Mouse (Mus musculus): ENCODE results near the gene B3gnt3. TPM values are rescaled to one million over a fixed set of nuclear protein-coding genes. Genes with fewer than 3 reads are reported as not detected.

The B3gnt3 gene
- total and polyA plus RNA-seq, 3 experiments = 6.1 to 8.6 (median 6.4) TPM

- WGBS = 41% methylated on average over 12 of the region's 12 CpGs
- Histone ChIP-seq H3K4me3 (no peak overlapping the region), H3K9ac (ENCODE audit: low read depth, low read length) (no peak overlapping the region), H3K4me1 (ENCODE audit: control insufficient read depth, insufficient read depth, low read length) (no peaks in the 10 kb centered on the region), H3K27ac (no peak overlapping the region), H3K79me2 (replicated peaks; ENCODE audit: control insufficient read depth, insufficient read depth, low read length) (no peaks in the 10 kb centered on the region), H3K36me3 (ENCODE audit: control insufficient read depth, insufficient read depth, low read length) (no peaks in the 10 kb centered on the region), H3K27me3 (ENCODE audit: control insufficient read depth, insufficient read depth, low read length) (no peaks in the 10 kb centered on the region)
- intact Hi-C loops (cut with DNase I) = no loop called here
- TF ChIP-seq CTCF (IDR thresholded peaks at IDR 0.05) (no peak), EP300 (IDR thresholded peaks at IDR 0.05; ENCODE audit: insufficient read depth, low read depth, low read length) (no peak), POLR2A (IDR thresholded peaks at IDR 0.05; ENCODE audit: insufficient read depth, low read depth, low read length) (no peak)
- DNase-seq = peak in 1 of 2 experiments; percentile 19
These were observed 15.5 kb upstream of the B3gnt3 start for GRCm38 (mm10) chr8:71717096-71717495.

GRCm38 (mm10) chr8:71716561-71717053 lies 15.0 kb upstream of the B3gnt3 start:
- peak in 1 of 2 experiments; percentile 13 for DNase-seq
- TF ChIP-seq POLR2A (IDR thresholded peaks at IDR 0.05; ENCODE audit: insufficient read depth, low read depth, low read length) = no peak
- TF ChIP-seq EP300 (IDR thresholded peaks at IDR 0.05; ENCODE audit: insufficient read depth, low read depth, low read length) = no peak
- TF ChIP-seq CTCF (IDR thresholded peaks at IDR 0.05) = no peak
- no peak overlapping the region for H3K27ac ChIP-seq
- no peaks in the 10 kb centered on the region for H3K4me1 ChIP-seq (ENCODE audit: control insufficient read depth, insufficient read depth, low read length)
- no peaks in the 10 kb centered on the region for H3K79me2 ChIP-seq (replicated peaks; ENCODE audit: control insufficient read depth, insufficient read depth, low read length)
- whole genome bisulfite sequencing = 64% methylated on average over 13 of the region's 13 CpGs
- H3K9ac ChIP-seq (ENCODE audit: low read depth, low read length) = no peak overlapping the region
- H3K27me3 ChIP-seq (ENCODE audit: control insufficient read depth, insufficient read depth, low read length) = no peaks in the 10 kb centered on the region
- H3K36me3 ChIP-seq (ENCODE audit: control insufficient read depth, insufficient read depth, low read length) = no peaks in the 10 kb centered on the region
- H3K4me3 ChIP-seq = no peak overlapping the region
- intact Hi-C loops (cut with DNase I) = no loop called here

- Histone ChIP-seq H3K4me3 (no peak overlapping the region), H3K27ac (no peak overlapping the region), H3K9ac (ENCODE audit: low read depth, low read length) (no peak overlapping the region), H3K79me2 (replicated peaks; ENCODE audit: control insufficient read depth, insufficient read depth, low read length) (no peaks in the 10 kb centered on the region), H3K27me3 (ENCODE audit: control insufficient read depth, insufficient read depth, low read length) (no peaks in the 10 kb centered on the region), H3K4me1 (ENCODE audit: control insufficient read depth, insufficient read depth, low read length) (no peaks in the 10 kb centered on the region), H3K36me3 (ENCODE audit: control insufficient read depth, insufficient read depth, low read length) (no peaks in the 10 kb centered on the region)
- no peak for DNase-seq
- TF ChIP-seq CTCF (IDR thresholded peaks at IDR 0.05) (no peak), POLR2A (IDR thresholded peaks at IDR 0.05; ENCODE audit: insufficient read depth, low read depth, low read length) (no peak), EP300 (IDR thresholded peaks at IDR 0.05; ENCODE audit: insufficient read depth, low read depth, low read length) (no peak)
- intact Hi-C loops (cut with DNase I) = no loop called here
- 52% methylated on average over 8 of the region's 8 CpGs for WGBS
These were observed 13.9 kb upstream of the B3gnt3 start for GRCm38 (mm10) chr8:71715531-71715930.

- no peak for DNase-seq
- intact Hi-C loops (cut with DNase I) = no loop called here
- no peak overlapping the region for H3K9ac ChIP-seq (ENCODE audit: low read depth, low read length)
- H3K4me1 ChIP-seq (ENCODE audit: control insufficient read depth, insufficient read depth, low read length) = no peaks in the 10 kb centered on the region
- no peak overlapping the region for H3K27ac ChIP-seq
- H3K79me2 ChIP-seq (replicated peaks; ENCODE audit: control insufficient read depth, insufficient read depth, low read length) = no peaks in the 10 kb centered on the region
- TF ChIP-seq CTCF (IDR thresholded peaks at IDR 0.05) = no peak
- TF ChIP-seq EP300 (IDR thresholded peaks at IDR 0.05; ENCODE audit: insufficient read depth, low read depth, low read length) = no peak
- no peak for TF ChIP-seq POLR2A (IDR thresholded peaks at IDR 0.05; ENCODE audit: insufficient read depth, low read depth, low read length)
- H3K27me3 ChIP-seq (ENCODE audit: control insufficient read depth, insufficient read depth, low read length) = no peaks in the 10 kb centered on the region
- no peak overlapping the region for H3K4me3 ChIP-seq
- 79% methylated on average over 2 of the region's 2 CpGs for WGBS
- no peaks in the 10 kb centered on the region for H3K36me3 ChIP-seq (ENCODE audit: control insufficient read depth, insufficient read depth, low read length)
These were observed 10.0 kb upstream of the B3gnt3 start for GRCm38 (mm10) chr8:71711574-71711973.

- 22% methylated on average over 25 of the region's 25 CpGs for WGBS
- H3K9ac ChIP-seq (ENCODE audit: low read depth, low read length) = peak overlapping the region; percentile 12; the same call in 1 of the 2 replicates
- no peaks in the 10 kb centered on the region for H3K27me3 ChIP-seq (ENCODE audit: control insufficient read depth, insufficient read depth, low read length)
- DNase-seq = peak; percentile 61 to 83
- TF ChIP-seq EP300 (IDR thresholded peaks at IDR 0.05; ENCODE audit: insufficient read depth, low read depth, low read length) = no peak
- peak; percentile 91 for TF ChIP-seq CTCF (IDR thresholded peaks at IDR 0.05)
- no peak for TF ChIP-seq POLR2A (IDR thresholded peaks at IDR 0.05; ENCODE audit: insufficient read depth, low read depth, low read length)
- H3K27ac ChIP-seq = no peak overlapping the region
- no peaks in the 10 kb centered on the region for H3K79me2 ChIP-seq (replicated peaks; ENCODE audit: control insufficient read depth, insufficient read depth, low read length)
- H3K4me1 ChIP-seq (ENCODE audit: control insufficient read depth, insufficient read depth, low read length) = no peaks in the 10 kb centered on the region
- no peaks in the 10 kb centered on the region for H3K36me3 ChIP-seq (ENCODE audit: control insufficient read depth, insufficient read depth, low read length)
- H3K4me3 ChIP-seq = no peak overlapping the region
- intact Hi-C loops (cut with DNase I) = loop anchor here (2.0 kb wide), 1 partner anchor 21 kb away; no protein-coding TSS in a partner anchor
These were observed 8.3 kb upstream of the B3gnt3 start for GRCm38 (mm10) chr8:71709800-71710446.

- Histone ChIP-seq H3K79me2 (replicated peaks; ENCODE audit: control insufficient read depth, insufficient read depth, low read length) (no peaks in the 10 kb centered on the region), H3K27me3 (ENCODE audit: control insufficient read depth, insufficient read depth, low read length) (no peaks in the 10 kb centered on the region), H3K36me3 (ENCODE audit: control insufficient read depth, insufficient read depth, low read length) (no peaks in the 10 kb centered on the region), H3K4me1 (ENCODE audit: control insufficient read depth, insufficient read depth, low read length) (no peaks in the 10 kb centered on the region), H3K9ac (ENCODE audit: low read depth, low read length) (peak overlapping the region; percentile 12; the same call in 1 of the 2 replicates), H3K27ac (no peak overlapping the region), H3K4me3 (no peak overlapping the region)
- intact Hi-C loops (cut with DNase I) = loop anchor here (2.0 kb wide), 1 partner anchor 22 kb away; no protein-coding TSS in a partner anchor
- no peak for DNase-seq
- no peak for TF ChIP-seq POLR2A (IDR thresholded peaks at IDR 0.05; ENCODE audit: insufficient read depth, low read depth, low read length)
- TF ChIP-seq CTCF (IDR thresholded peaks at IDR 0.05) = no peak
- TF ChIP-seq EP300 (IDR thresholded peaks at IDR 0.05; ENCODE audit: insufficient read depth, low read depth, low read length) = no peak
- 42% methylated on average over 25 of the region's 25 CpGs for WGBS
These were observed 7.7 kb upstream of the B3gnt3 start for GRCm38 (mm10) chr8:71709134-71709799.

Data from heart, adult 2 months (tissue).